Mouse (Mus musculus) gastrocnemius, postnatal 36 days (tissue): ENCODE results near the gene Cryge. TPM values are rescaled to one million over a fixed set of nuclear protein-coding genes. Genes with fewer than 3 reads are reported as not detected.

ENCODE experiments used
- DNase-seq, 2 experiments: peaks; one replicate each; pipeline ENCODE4 v3.0.0; 2022
- intact Hi-C: fragments of 180-260 bp; cut with DNase I; formaldehyde crosslinking; loops from one replicate; pipeline ENCODE4 v1.15.1; 2025
- total RNA-seq, 2 experiments: library from RNA; stranded (reverse); gene quantifications; 2 replicates each; pipeline ENCODE4 v1.2.3; 2021

The Cryge gene
- total RNA-seq, 2 experiments from 2014 or later: not detected

DNA sequence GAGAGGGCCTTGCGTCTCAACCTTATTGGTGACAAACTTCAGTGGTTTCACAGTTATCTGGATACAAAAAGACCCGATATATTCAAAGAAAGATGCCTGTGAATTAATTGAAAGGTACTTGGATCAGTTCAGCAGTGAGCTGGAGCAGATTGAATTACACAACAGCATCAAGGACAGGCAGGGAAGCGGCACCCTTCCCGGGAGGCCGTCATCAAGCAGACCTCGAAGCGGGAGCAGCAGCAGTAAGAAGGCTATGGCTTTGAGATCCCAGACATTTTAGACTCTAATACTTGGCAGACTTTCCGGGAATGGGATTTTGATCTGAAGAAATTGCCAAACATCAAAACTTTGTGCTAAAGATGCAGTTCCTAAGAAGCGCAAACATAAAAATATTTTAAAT lies 22.7 kb downstream of the Cryge start:
- no peak for DNase-seq
- intact Hi-C loops: no loop called here

DNA sequence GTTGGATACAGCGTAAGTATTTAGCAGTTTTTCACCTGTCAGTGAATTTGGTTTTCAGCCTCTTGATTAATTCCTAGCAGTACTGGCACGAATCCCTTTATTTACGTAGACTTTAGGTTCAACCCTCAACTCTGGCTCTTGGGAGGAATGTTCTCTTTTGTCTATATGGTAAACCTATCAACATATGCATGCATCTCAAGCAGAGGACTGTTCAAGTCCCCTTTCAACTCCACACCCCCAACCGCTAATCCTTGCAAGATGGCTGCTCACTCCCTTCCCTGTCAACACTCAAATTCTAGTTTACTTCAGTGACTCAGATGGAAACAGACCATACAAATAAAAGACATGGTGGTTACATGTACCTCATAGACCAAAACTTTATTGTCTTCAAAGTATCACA lies 38.2 kb downstream of the Cryge start:
- DNase-seq: no peak
- intact Hi-C loops: no loop called here

DNA sequence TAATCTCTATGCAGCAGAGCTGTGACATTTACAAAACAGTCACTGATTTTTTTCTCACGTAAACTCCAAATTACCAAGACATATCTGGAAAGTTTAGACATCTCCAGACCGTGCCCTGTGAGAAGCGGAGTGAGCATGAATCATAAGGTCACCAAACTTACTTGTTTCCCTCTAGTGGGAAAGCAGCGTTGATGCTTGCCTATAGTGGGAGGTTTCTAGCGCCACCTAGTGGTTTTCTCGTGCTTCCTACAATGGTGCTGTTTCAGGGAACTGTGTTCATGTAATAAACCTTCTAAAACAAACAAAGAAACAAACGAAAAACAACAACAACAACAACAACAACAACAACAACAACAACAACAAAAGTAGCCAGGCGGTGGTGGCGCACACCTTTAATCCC lies 40.8 kb downstream of the Cryge start:
- DNase-seq: peak in 1 of 2 experiments; percentile 22
- intact Hi-C loops: no loop called here

DNA sequence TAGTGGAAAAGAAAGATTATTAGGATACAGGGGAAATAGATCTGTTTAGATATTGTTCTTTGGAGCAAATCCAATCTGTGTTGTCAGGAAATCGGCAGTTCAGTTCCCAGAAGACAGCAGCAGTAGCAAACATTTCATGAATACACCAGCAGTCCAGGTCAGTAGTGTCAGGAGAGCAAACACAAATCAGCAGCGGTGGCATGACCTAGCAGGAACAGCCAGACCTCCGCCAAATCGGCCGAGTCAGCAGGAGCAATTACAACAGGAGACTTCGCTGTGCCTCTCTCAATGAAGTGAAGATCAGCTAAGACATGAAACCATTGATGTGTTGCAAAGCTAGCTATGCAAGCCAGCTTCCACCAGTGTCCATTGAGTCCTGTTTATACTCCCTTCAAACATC lies 45.4 kb downstream of the Cryge start:
- no peak for DNase-seq
- intact Hi-C loops: loop anchor here (5.0 to 10.0 kb wide), 3 partner anchors 288 to 1341 kb away; no protein-coding TSS in a partner anchor

DNA sequence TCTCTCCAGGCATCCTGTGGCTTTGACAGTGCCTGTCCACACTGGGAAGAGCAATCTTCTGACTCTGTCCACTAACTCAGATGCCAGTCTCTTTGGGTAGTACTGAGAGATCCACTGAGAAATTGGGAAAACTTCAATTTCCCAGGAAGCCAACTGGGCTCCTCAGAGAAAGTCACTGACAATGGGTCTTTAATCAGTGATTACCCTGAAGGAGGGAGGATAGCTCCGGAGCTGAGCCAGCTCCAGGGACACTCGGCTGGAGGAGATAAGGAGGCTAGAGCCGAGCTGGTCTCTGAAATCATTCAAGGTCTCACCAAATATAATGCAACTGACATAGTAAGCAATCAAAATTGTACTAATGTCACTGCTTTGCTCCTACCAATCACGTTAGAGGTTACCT lies 46.4 kb downstream of the Cryge start:
- intact Hi-C loops: loop anchor here (10.0 kb wide), 2 partner anchors 380 to 1340 kb away; no protein-coding TSS in a partner anchor
- no peak for DNase-seq

Other genes with a start within 250 kb of the Cryge start
- 1 to 10 TPM; 4.7 to 6.7 TPM for gene Plekhm3, start 94.3 kb downstream of the Cryge start, total RNA-seq
- not detected for gene Akr1cl, start 18.4 kb downstream of the Cryge start, total RNA-seq
- gene Crygd, start 12.3 kb upstream of the Cryge start, total RNA-seq: not detected
- gene Crygc, start 22.5 kb upstream of the Cryge start, total RNA-seq: not detected
- not detected for gene Crygb, start 31.1 kb upstream of the Cryge start, total RNA-seq
- not detected for gene Cryga, start 52.2 kb upstream of the Cryge start, total RNA-seq
- gene Gm28845, start 68.4 kb upstream of the Cryge start, total RNA-seq: not detected
- not detected for gene D630023F18Rik, start 72.1 kb upstream of the Cryge start, total RNA-seq
- gene Idh1, start 135.4 kb upstream of the Cryge start, total RNA-seq: 10 to 100 TPM; 21.2 to 36.7 TPM
- 1 to 10 TPM; 6.4 TPM for gene Pikfyve, start 135.5 kb upstream of the Cryge start, total RNA-seq
- not detected for gene Pth2r, start 230.9 kb upstream of the Cryge start, total RNA-seq